Mouse (Mus musculus): ENCODE measurements around the gene Tusc2. TPM values are rescaled to one million over a fixed set of nuclear protein-coding genes. Genes with fewer than 3 reads are reported as not detected.

The Tusc2 gene
- polyA plus RNA-seq, 1 experiment = 23.5 TPM

GRCm38 (mm10) chr9:107598385-107598784, 35.3 kb downstream of the Tusc2 start:
- Histone ChIP-seq H3K27me3 (ENCODE audit: control insufficient read depth, insufficient read depth, low read length, poor library complexity, severe bottlenecking) (no peaks in the 10 kb centered on the region), H3K9me3 (replicated peaks; ENCODE audit: control insufficient read depth, insufficient read depth, low read length, poor library complexity, severe bottlenecking) (no peaks in the 10 kb centered on the region), H3K4me3 (ENCODE audit: low read depth, low read length) (peak overlapping the region; percentile 35), H3K27ac (ENCODE audit: insufficient read depth, low read length) (no peak overlapping the region), H3K9ac (ENCODE audit: low read depth, poor library complexity, severe bottlenecking) (no peak overlapping the region), H3K4me1 (ENCODE audit: control insufficient read depth, insufficient read depth, low read length) (peaks cover 2% of the 10 kb centered on the region), H3K36me3 (ENCODE audit: control insufficient read depth, insufficient read depth, low read length, poor library complexity, severe bottlenecking) (no peaks in the 10 kb centered on the region)
- TF ChIP-seq EP300 (IDR thresholded peaks at IDR 0.05; ENCODE audit: insufficient read depth, low read depth, low read length) = no peak
- TF ChIP-seq POLR2A (IDR thresholded peaks at IDR 0.05; ENCODE audit: insufficient read depth, low read length) = no peak
- TF ChIP-seq CTCF (IDR thresholded peaks at IDR 0.05; ENCODE audit: low read depth, low read length) = no peak

- no peaks in the 10 kb centered on the region for H3K27me3 ChIP-seq (ENCODE audit: control insufficient read depth, insufficient read depth, low read length, poor library complexity, severe bottlenecking)
- no peak overlapping the region for H3K9ac ChIP-seq (ENCODE audit: low read depth, poor library complexity, severe bottlenecking)
- peaks cover 5% of the 10 kb centered on the region for H3K4me1 ChIP-seq (ENCODE audit: control insufficient read depth, insufficient read depth, low read length)
- no peaks in the 10 kb centered on the region for H3K36me3 ChIP-seq (ENCODE audit: control insufficient read depth, insufficient read depth, low read length, poor library complexity, severe bottlenecking)
- H3K27ac ChIP-seq (ENCODE audit: insufficient read depth, low read length) = no peak overlapping the region
- H3K4me3 ChIP-seq (ENCODE audit: low read depth, low read length) = peak overlapping the region; percentile 34
- no peaks in the 10 kb centered on the region for H3K9me3 ChIP-seq (replicated peaks; ENCODE audit: control insufficient read depth, insufficient read depth, low read length, poor library complexity, severe bottlenecking)
- TF ChIP-seq EP300 (IDR thresholded peaks at IDR 0.05; ENCODE audit: insufficient read depth, low read depth, low read length) = no peak
- TF ChIP-seq POLR2A (IDR thresholded peaks at IDR 0.05; ENCODE audit: insufficient read depth, low read length) = no peak
- no peak for TF ChIP-seq CTCF (IDR thresholded peaks at IDR 0.05; ENCODE audit: low read depth, low read length)
Observed at GRCm38 (mm10) chr9:107599433-107599832, 36.4 kb downstream of the Tusc2 start.

DNA sequence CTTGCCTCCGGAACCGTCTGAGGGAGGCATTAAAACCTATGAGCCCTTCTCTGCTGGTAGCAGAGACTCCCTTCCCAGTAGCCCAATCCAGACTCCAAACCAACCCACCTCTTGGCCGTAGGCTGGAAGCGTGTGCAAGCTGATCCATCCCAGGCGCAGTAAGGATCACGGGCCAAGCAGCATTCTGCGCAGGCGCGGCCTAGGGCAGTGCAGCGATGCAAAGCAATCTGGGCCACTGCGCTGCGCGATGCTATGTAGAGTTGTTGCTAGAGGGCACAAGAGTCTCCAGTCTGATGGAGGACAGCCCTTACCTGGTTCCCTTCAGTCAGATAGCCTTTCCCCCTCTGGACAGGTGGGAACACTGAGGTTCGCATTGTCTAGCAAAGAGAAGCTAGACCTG, 36.8 kb downstream of the Tusc2 start:
- no peak overlapping the region for H3K9ac ChIP-seq (ENCODE audit: low read depth, poor library complexity, severe bottlenecking)
- H3K27me3 ChIP-seq (ENCODE audit: control insufficient read depth, insufficient read depth, low read length, poor library complexity, severe bottlenecking) = no peaks in the 10 kb centered on the region
- H3K9me3 ChIP-seq (replicated peaks; ENCODE audit: control insufficient read depth, insufficient read depth, low read length, poor library complexity, severe bottlenecking) = no peaks in the 10 kb centered on the region
- H3K4me1 ChIP-seq (ENCODE audit: control insufficient read depth, insufficient read depth, low read length) = peaks cover 5% of the 10 kb centered on the region
- no peaks in the 10 kb centered on the region for H3K36me3 ChIP-seq (ENCODE audit: control insufficient read depth, insufficient read depth, low read length, poor library complexity, severe bottlenecking)
- H3K4me3 ChIP-seq (ENCODE audit: low read depth, low read length) = peak overlapping the region; percentile 34
- H3K27ac ChIP-seq (ENCODE audit: insufficient read depth, low read length) = no peak overlapping the region
- TF ChIP-seq POLR2A (IDR thresholded peaks at IDR 0.05; ENCODE audit: insufficient read depth, low read length) = no peak
- no peak for TF ChIP-seq CTCF (IDR thresholded peaks at IDR 0.05; ENCODE audit: low read depth, low read length)
- no peak for TF ChIP-seq EP300 (IDR thresholded peaks at IDR 0.05; ENCODE audit: insufficient read depth, low read depth, low read length)

- TF ChIP-seq POLR2A (IDR thresholded peaks at IDR 0.05; ENCODE audit: insufficient read depth, low read length) = no peak
- no peak for TF ChIP-seq EP300 (IDR thresholded peaks at IDR 0.05; ENCODE audit: insufficient read depth, low read depth, low read length)
- peak; percentile 49 for TF ChIP-seq CTCF (IDR thresholded peaks at IDR 0.05; ENCODE audit: low read depth, low read length)
- no peak overlapping the region for H3K27ac ChIP-seq (ENCODE audit: insufficient read depth, low read length)
- H3K4me1 ChIP-seq (ENCODE audit: control insufficient read depth, insufficient read depth, low read length) = peaks cover 8% of the 10 kb centered on the region
- no peaks in the 10 kb centered on the region for H3K36me3 ChIP-seq (ENCODE audit: control insufficient read depth, insufficient read depth, low read length, poor library complexity, severe bottlenecking)
- no peak overlapping the region for H3K4me3 ChIP-seq (ENCODE audit: low read depth, low read length)
- H3K9ac ChIP-seq (ENCODE audit: low read depth, poor library complexity, severe bottlenecking) = no peak overlapping the region
- no peaks in the 10 kb centered on the region for H3K27me3 ChIP-seq (ENCODE audit: control insufficient read depth, insufficient read depth, low read length, poor library complexity, severe bottlenecking)
- H3K9me3 ChIP-seq (replicated peaks; ENCODE audit: control insufficient read depth, insufficient read depth, low read length, poor library complexity, severe bottlenecking) = no peaks in the 10 kb centered on the region
Observed at GRCm38 (mm10) chr9:107600745-107601144, 37.7 kb downstream of the Tusc2 start.

DNA sequence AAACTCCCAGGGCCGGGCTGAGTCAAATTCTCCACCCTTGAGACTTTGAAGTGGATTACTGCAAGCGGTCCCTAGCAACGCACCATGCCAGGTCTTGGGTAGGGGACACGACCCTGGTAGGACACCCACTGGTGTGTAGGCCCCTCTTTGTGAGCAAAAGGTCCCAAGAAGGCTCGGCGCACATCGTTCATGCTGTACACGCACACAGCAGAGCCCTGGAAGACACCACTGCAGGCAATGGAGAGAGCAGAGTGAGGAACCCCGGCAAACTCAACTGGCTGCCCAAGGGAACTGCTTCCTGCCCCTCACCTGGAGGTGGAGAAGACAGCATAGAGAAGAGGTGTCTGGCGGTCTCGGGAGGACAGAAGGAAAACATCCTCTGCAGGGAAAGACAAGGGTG, 38.2 kb downstream of the Tusc2 start:
- H3K4me1 ChIP-seq (ENCODE audit: control insufficient read depth, insufficient read depth, low read length) = peaks cover 8% of the 10 kb centered on the region
- H3K9ac ChIP-seq (ENCODE audit: low read depth, poor library complexity, severe bottlenecking) = no peak overlapping the region
- H3K27me3 ChIP-seq (ENCODE audit: control insufficient read depth, insufficient read depth, low read length, poor library complexity, severe bottlenecking) = no peaks in the 10 kb centered on the region
- no peaks in the 10 kb centered on the region for H3K36me3 ChIP-seq (ENCODE audit: control insufficient read depth, insufficient read depth, low read length, poor library complexity, severe bottlenecking)
- H3K27ac ChIP-seq (ENCODE audit: insufficient read depth, low read length) = no peak overlapping the region
- no peaks in the 10 kb centered on the region for H3K9me3 ChIP-seq (replicated peaks; ENCODE audit: control insufficient read depth, insufficient read depth, low read length, poor library complexity, severe bottlenecking)
- no peak for TF ChIP-seq CTCF (IDR thresholded peaks at IDR 0.05; ENCODE audit: low read depth, low read length)
- no peak for TF ChIP-seq EP300 (IDR thresholded peaks at IDR 0.05; ENCODE audit: insufficient read depth, low read depth, low read length)
- no peak for TF ChIP-seq POLR2A (IDR thresholded peaks at IDR 0.05; ENCODE audit: insufficient read depth, low read length)
- H3K4me3 ChIP-seq (ENCODE audit: low read depth, low read length) = no peak overlapping the region

GRCm38 (mm10) chr9:107602068-107602648, 39.1 kb downstream of the Tusc2 start:
- peaks cover 11% of the 10 kb centered on the region for H3K4me1 ChIP-seq (ENCODE audit: control insufficient read depth, insufficient read depth, low read length)
- H3K27me3 ChIP-seq (ENCODE audit: control insufficient read depth, insufficient read depth, low read length, poor library complexity, severe bottlenecking) = no peaks in the 10 kb centered on the region
- no peak overlapping the region for H3K27ac ChIP-seq (ENCODE audit: insufficient read depth, low read length)
- no peaks in the 10 kb centered on the region for H3K9me3 ChIP-seq (replicated peaks; ENCODE audit: control insufficient read depth, insufficient read depth, low read length, poor library complexity, severe bottlenecking)
- peak; percentile 48; the same call in 1 of the 2 replicates for TF ChIP-seq EP300 (IDR thresholded peaks at IDR 0.05; ENCODE audit: insufficient read depth, low read depth, low read length)
- TF ChIP-seq POLR2A (IDR thresholded peaks at IDR 0.05; ENCODE audit: insufficient read depth, low read length) = no peak
- peak; percentile 99 for TF ChIP-seq CTCF (IDR thresholded peaks at IDR 0.05; ENCODE audit: low read depth, low read length)
- no peaks in the 10 kb centered on the region for H3K36me3 ChIP-seq (ENCODE audit: control insufficient read depth, insufficient read depth, low read length, poor library complexity, severe bottlenecking)
- H3K9ac ChIP-seq (ENCODE audit: low read depth, poor library complexity, severe bottlenecking) = no peak overlapping the region
- H3K4me3 ChIP-seq (ENCODE audit: low read depth, low read length) = no peak overlapping the region
